Mouse (Mus musculus) Muller cell, postnatal 12 days (primary cell): ENCODE data around the gene Cmtm8.

Experiments used
- DNase-seq: peaks from one replicate; pipeline ENCODE4 v3.0.0-alpha.2; 2015; ENCODE audit errors: inconsistent ontology term

Cmtm8 gene

GRCm38 (mm10) chr9:114787134-114787533 is 56.8 kb downstream of the Cmtm8 start:
- DNase-seq: no peak

GRCm38 (mm10) chr9:114785432-114786125 is 58.4 kb downstream of the Cmtm8 start:
- DNase-seq: peak; percentile 74

- peak; percentile 92 for DNase-seq
Measured at GRCm38 (mm10) chr9:114781526-114782212, 62.3 kb downstream of the Cmtm8 start, which contains the start of gene Cmtm7. Cmtm7 (minus strand) TSS chr9:114781856.

GRCm38 (mm10) chr9:114780746-114781525 is 63.0 kb downstream of the Cmtm8 start:
- peak; percentile 67 for DNase-seq

GRCm38 (mm10) chr9:114779984-114780745 is 63.8 kb downstream of the Cmtm8 start:
- DNase-seq: peak; percentile 49

- DNase-seq: no peak
Measured at GRCm38 (mm10) chr9:114778877-114779276, 65.1 kb downstream of the Cmtm8 start.

- DNase-seq: no peak
Measured at GRCm38 (mm10) chr9:114778047-114778390, 65.9 kb downstream of the Cmtm8 start.

GRCm38 (mm10) chr9:114777178-114778046 is 66.5 kb downstream of the Cmtm8 start:
- no peak for DNase-seq

- no peak for DNase-seq
Measured at GRCm38 (mm10) chr9:114776361-114776760, 67.6 kb downstream of the Cmtm8 start.

- DNase-seq: peak; percentile 69
Measured at GRCm38 (mm10) chr9:114775272-114775671, 68.7 kb downstream of the Cmtm8 start.

GRCm38 (mm10) chr9:114774629-114775028 is 69.3 kb downstream of the Cmtm8 start:
- no peak for DNase-seq

- no peak for DNase-seq
Measured at GRCm38 (mm10) chr9:114771565-114771964, 72.4 kb downstream of the Cmtm8 start.

GRCm38 (mm10) chr9:114770224-114770623 is 73.7 kb downstream of the Cmtm8 start:
- DNase-seq: peak; percentile 14

- DNase-seq: no peak
Measured at GRCm38 (mm10) chr9:114768066-114768465, 75.9 kb downstream of the Cmtm8 start.

- DNase-seq: peak; percentile 74
Measured at GRCm38 (mm10) chr9:114767507-114767906, 76.4 kb downstream of the Cmtm8 start.

GRCm38 (mm10) chr9:114767030-114767429 is 76.9 kb downstream of the Cmtm8 start:
- peak; percentile 84 for DNase-seq

- DNase-seq: peak; percentile 42
Measured at GRCm38 (mm10) chr9:114763341-114763740, 80.6 kb downstream of the Cmtm8 start.

GRCm38 (mm10) chr9:114761848-114762247 is 82.1 kb downstream of the Cmtm8 start:
- no peak for DNase-seq

- no peak for DNase-seq
Measured at GRCm38 (mm10) chr9:114760353-114760752, 83.6 kb downstream of the Cmtm8 start.

GRCm38 (mm10) chr9:114759886-114760285 is 84.1 kb downstream of the Cmtm8 start:
- DNase-seq: peak; percentile 22

GRCm38 (mm10) chr9:114758801-114759200 is 85.2 kb downstream of the Cmtm8 start:
- DNase-seq: no peak
